Mouse (Mus musculus): ENCODE measurements around the gene Atp2a2.

- no peak for TF ChIP-seq POLR2A (IDR thresholded peaks at IDR 0.05; ENCODE audit: extremely low read depth, insufficient read depth, low read length)
- TF ChIP-seq CTCF (IDR thresholded peaks at IDR 0.05; ENCODE audit: low read depth, low read length), result no peak
Observed at GRCm38 (mm10) chr5:122444492-122444891, 57.5 kb downstream of the Atp2a2 start.

All from liver, adult 2 months (tissue).